Mouse (Mus musculus) embryonic facial prominence, embryonic 14.5 days (tissue): ENCODE measurements at regions not wholly inside any gene's neighbourhood (a gene's known extent, or its start where the extent isn't known, plus 50 kb on each side); places are given as distances from the start of the nearest gene placed in this dataset.

Experiments
- ATAC-seq: fragments of 200-750 bp; cut with Nextera tagmentation; 2 replicates; pipeline ENCODE4 v1.8.0; 2017; ENCODE audit warnings: low read depth, moderate number of reproducible peaks, moderate TSS enrichment
- DNase-seq: peaks from one replicate; pipeline ENCODE4 v3.0.0-alpha.2; 2015; ENCODE audit warnings: low spot score
- H3K27ac ChIP-seq: fragments of 300-500 bp; sonication (generic); replicated peaks from 2 replicates; pipeline ENCODE4 v1.5.1; 2014; ENCODE audit warnings: low read depth, mild to moderate bottlenecking, low read length, moderate library complexity
- H3K27me3 ChIP-seq: fragments of 300-500 bp; sonication (generic); replicated peaks from 2 replicates; pipeline ENCODE4 v1.6.1; 2014; ENCODE audit warnings: low read length; ENCODE audit not compliant: control insufficient read depth, insufficient read depth
- H3K36me3 ChIP-seq: fragments of 300-500 bp; sonication (generic); 2 replicates; pipeline ENCODE4 v1.6.1; 2014; ENCODE audit warnings: low read length, mixed read lengths; ENCODE audit not compliant: control insufficient read depth, insufficient read depth
- H3K4me1 ChIP-seq: fragments of 300-500 bp; sonication (generic); 2 replicates; pipeline ENCODE4 v1.6.1; 2014; ENCODE audit warnings: antibody characterized with exemption, low read length; ENCODE audit not compliant: control insufficient read depth, insufficient read depth
- H3K4me2 ChIP-seq: fragments of 300-500 bp; sonication (generic); 2 replicates; pipeline ENCODE4 v1.6.1; 2014; ENCODE audit warnings: low read depth, mild to moderate bottlenecking, low read length, moderate library complexity, mixed read lengths
- H3K4me3 ChIP-seq: fragments of 300-500 bp; sonication (generic); 2 replicates; pipeline ENCODE4 v1.5.1; 2014; ENCODE audit warnings: low read depth, mild to moderate bottlenecking, low read length
- H3K9ac ChIP-seq: fragments of 300-500 bp; sonication (generic); 2 replicates; pipeline ENCODE4 v1.6.1; 2014; ENCODE audit warnings: low read depth, mild to moderate bottlenecking, low read length, moderate library complexity, mixed read lengths
- H3K9me3 ChIP-seq: fragments of 300-500 bp; sonication (generic); 2 replicates; pipeline ENCODE4 v1.6.1; 2016; ENCODE audit warnings: low read length; ENCODE audit not compliant: control insufficient read depth
- WGBS: fragments of 180-500 bp; shearing (Covaris S2); extraction: QIAGEN DNeasy Blood & Tissue Kit; methylation state at CpG from one replicate; pipeline ENCODE4 v1.1.7; 2014; 5-methylcytosine and 5-hydroxymethylcytosine counted together

- Histone ChIP-seq H3K9me3 (no peaks in the 10 kb centered on the region), H3K27ac (no peak overlapping the region), H3K36me3 (no peaks in the 10 kb centered on the region), H3K27me3 (no peaks in the 10 kb centered on the region), H3K4me1 (0 out of 2 replicates have a peak, but pooled peaks cover 6% of the 10 kb centered on the region), H3K4me2 (no peak overlapping the region), H3K4me3 (no peak overlapping the region), H3K9ac (no peak overlapping the region)
- WGBS: 86% methylated on average over 5 of the region's 5 CpGs
- DNase-seq (no peak), ATAC-seq (no peak)
Measured at GRCm38 (mm10) chr10:56485746-56486145, 108.6 kb downstream of the Gja1 start.

- Histone ChIP-seq H3K4me3 (no peak overlapping the region), H3K4me2 (no peak overlapping the region), H3K4me1 (0 out of 2 replicates have a peak, but pooled peaks cover 6% of the 10 kb centered on the region), H3K36me3 (no peaks in the 10 kb centered on the region), H3K9ac (no peak overlapping the region), H3K27me3 (no peaks in the 10 kb centered on the region), H3K9me3 (no peaks in the 10 kb centered on the region), H3K27ac (no peak overlapping the region)
- 31% methylated on average over 6 of the region's 6 CpGs for WGBS
- DNase-seq (peak; percentile 73), ATAC-seq (peak; percentile 57; the same call in 1 of the 2 replicates)
Measured at GRCm38 (mm10) chr10:56486584-56486983, 109.5 kb downstream of the Gja1 start.

GRCm38 (mm10) chr10:56493461-56493860, 116.3 kb downstream of the Gja1 start:
- Histone ChIP-seq H3K4me1 (no peaks in the 10 kb centered on the region), H3K27me3 (no peaks in the 10 kb centered on the region), H3K4me3 (no peak overlapping the region), H3K9ac (no peak overlapping the region), H3K9me3 (no peaks in the 10 kb centered on the region), H3K36me3 (no peaks in the 10 kb centered on the region), H3K4me2 (no peak overlapping the region), H3K27ac (no peak overlapping the region)
- ATAC-seq (no peak), DNase-seq (no peak)
- WGBS: 57% methylated on average over 1 of the region's 1 CpGs

GRCm38 (mm10) chr10:56495352-56495751, 118.2 kb downstream of the Gja1 start:
- no peak for DNase-seq
- Histone ChIP-seq H3K9ac (no peak overlapping the region), H3K9me3 (no peaks in the 10 kb centered on the region), H3K4me3 (no peak overlapping the region), H3K4me1 (no peaks in the 10 kb centered on the region), H3K27me3 (no peaks in the 10 kb centered on the region), H3K36me3 (no peaks in the 10 kb centered on the region), H3K27ac (no peak overlapping the region), H3K4me2 (no peak overlapping the region)
- ATAC-seq: no peak
- 86% methylated on average over 4 of the region's 4 CpGs for WGBS

GRCm38 (mm10) chr10:56519041-56519440, 141.9 kb downstream of the Gja1 start:
- Histone ChIP-seq H3K27ac (no peak overlapping the region), H3K9ac (no peak overlapping the region), H3K4me3 (no peak overlapping the region), H3K4me2 (no peak overlapping the region), H3K4me1 (no peaks in the 10 kb centered on the region), H3K36me3 (no peaks in the 10 kb centered on the region), H3K27me3 (no peaks in the 10 kb centered on the region), H3K9me3 (no peaks in the 10 kb centered on the region)
- 83% methylated on average over 1 of the region's 1 CpGs for WGBS
- DNase-seq (no peak), ATAC-seq (no peak)

GRCm38 (mm10) chr10:56525791-56526190, 148.7 kb downstream of the Gja1 start:
- no peak for ATAC-seq
- Histone ChIP-seq H3K9me3 (peaks cover 9% of the 10 kb centered on the region; the same call in 1 of the 2 replicates), H3K27ac (no peak overlapping the region), H3K4me1 (no peaks in the 10 kb centered on the region), H3K36me3 (no peaks in the 10 kb centered on the region), H3K4me2 (no peak overlapping the region), H3K9ac (no peak overlapping the region), H3K4me3 (no peak overlapping the region), H3K27me3 (no peaks in the 10 kb centered on the region)
- DNase-seq: no peak
- WGBS: 44% methylated on average over 2 of the region's 2 CpGs

GRCm38 (mm10) chr10:56537091-56537490, 160.0 kb downstream of the Gja1 start:
- no peak for DNase-seq
- Histone ChIP-seq H3K4me1 (0 out of 2 replicates have a peak, but pooled peaks cover 3% of the 10 kb centered on the region), H3K27ac (no peak overlapping the region), H3K27me3 (no peaks in the 10 kb centered on the region), H3K36me3 (no peaks in the 10 kb centered on the region), H3K9ac (no peak overlapping the region), H3K4me3 (no peak overlapping the region), H3K4me2 (no peak overlapping the region), H3K9me3 (no peaks in the 10 kb centered on the region)
- WGBS: 36% methylated on average over 4 of the region's 4 CpGs
- no peak for ATAC-seq

- Histone ChIP-seq H3K9ac (no peak overlapping the region), H3K27me3 (no peaks in the 10 kb centered on the region), H3K27ac (no peak overlapping the region), H3K9me3 (0 out of 2 replicates have a peak, but pooled peaks cover 8% of the 10 kb centered on the region), H3K4me1 (0 out of 2 replicates have a peak, but pooled peaks cover 3% of the 10 kb centered on the region), H3K4me3 (no peak overlapping the region), H3K36me3 (no peaks in the 10 kb centered on the region), H3K4me2 (no peak overlapping the region)
- DNase-seq (no peak), ATAC-seq (no peak)
- WGBS: 68% methylated on average over 5 of the region's 5 CpGs
Measured at GRCm38 (mm10) chr10:56539827-56540511, 162.8 kb downstream of the Gja1 start.

GRCm38 (mm10) chr10:56542106-56542505, 165.0 kb downstream of the Gja1 start:
- no peak overlapping the region for H3K27ac ChIP-seq
- H3K36me3 ChIP-seq: no peaks in the 10 kb centered on the region
- no peak for DNase-seq
- no peaks in the 10 kb centered on the region for H3K4me1 ChIP-seq
- ATAC-seq: no peak
- H3K4me2 ChIP-seq: no peak overlapping the region
- WGBS: 72% methylated on average over 3 of the region's 3 CpGs
- no peak overlapping the region for H3K4me3 ChIP-seq
- H3K9me3 ChIP-seq: 0 out of 2 replicates have a peak, but pooled peaks cover 8% of the 10 kb centered on the region
- no peaks in the 10 kb centered on the region for H3K27me3 ChIP-seq
- H3K9ac ChIP-seq: no peak overlapping the region
